Mouse (Mus musculus): ENCODE results near the gene Htr1d.

DNA sequence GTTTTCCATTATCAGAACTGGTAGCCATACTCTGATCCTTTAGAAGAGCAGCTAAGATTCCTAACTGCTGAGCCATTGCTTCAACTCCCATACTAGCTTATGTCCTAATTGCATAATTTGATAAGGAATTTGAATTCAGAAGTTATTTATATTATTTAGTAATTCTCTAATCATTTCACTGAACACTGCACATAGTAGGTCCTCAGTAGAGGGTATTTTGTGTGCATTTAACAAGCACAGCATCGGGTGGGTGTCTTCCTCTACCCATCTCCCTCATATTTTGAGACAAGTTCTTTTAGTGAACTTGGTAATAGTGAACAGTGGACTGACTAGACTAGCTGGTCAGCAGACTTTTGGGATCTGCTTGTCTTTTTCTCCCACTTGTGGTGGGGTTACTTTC, 53.4 kb downstream of the Htr1d start:
- TF ChIP-seq CHD2 (IDR thresholded peaks at IDR 0.05; ENCODE audit: low read depth, low read length), result no peak
- TF ChIP-seq HCFC1 (IDR thresholded peaks at IDR 0.05; ENCODE audit: borderline replicate concordance, insufficient read depth, low read length), result no peak
